Mouse (Mus musculus) midbrain, embryonic 11.5 days (tissue): Measurements from ENCODE around the gene 4932415D10Rik. TPM values are rescaled to one million over a fixed set of nuclear protein-coding genes. Genes with fewer than 3 reads are reported as not detected.

Experiments
- ATAC-seq: fragments of 200-750 bp; cut with Nextera tagmentation; 2 replicates; pipeline ENCODE4 v1.8.0; 2017; ENCODE audit warnings: moderate TSS enrichment, moderate library complexity; ENCODE audit not compliant: low FRiP score
- DNase-seq: peaks from one replicate; pipeline ENCODE4 v3.0.0; 2015; ENCODE audit warnings: low spot score; ENCODE audit errors: missing footprints
- H3K27ac ChIP-seq: fragments of 300-500 bp; sonication (generic); 2 replicates; pipeline ENCODE4 v1.5.1; 2014; ENCODE audit warnings: low read depth, low read length
- H3K27me3 ChIP-seq: fragments of 300-500 bp; sonication (generic); 2 replicates; pipeline ENCODE4 v1.6.1; 2014; ENCODE audit warnings: mild to moderate bottlenecking, low read length, moderate library complexity, mixed read lengths; ENCODE audit not compliant: control insufficient read depth, insufficient read depth
- H3K36me3 ChIP-seq: fragments of 300-500 bp; sonication (generic); 2 replicates; pipeline ENCODE4 v1.6.1; 2014; ENCODE audit warnings: mild to moderate bottlenecking, low read length, moderate library complexity, mixed read lengths; ENCODE audit not compliant: control insufficient read depth, insufficient read depth
- H3K4me1 ChIP-seq: fragments of 300-500 bp; sonication (generic); 2 replicates; pipeline ENCODE4 v1.6.1; 2014; ENCODE audit warnings: low read length; ENCODE audit not compliant: control insufficient read depth, insufficient read depth
- H3K4me2 ChIP-seq: fragments of 300-500 bp; sonication (generic); 2 replicates; pipeline ENCODE4 v1.6.1; 2014; ENCODE audit warnings: mild to moderate bottlenecking, moderate library complexity
- H3K4me3 ChIP-seq: fragments of 300-500 bp; sonication (generic); 2 replicates; pipeline ENCODE4 v1.5.1; 2014; ENCODE audit warnings: low read depth, low read length
- H3K9ac ChIP-seq: fragments of 300-500 bp; sonication (generic); 2 replicates; pipeline ENCODE4 v1.6.1; 2014; ENCODE audit warnings: low read length
- H3K9me3 ChIP-seq: fragments of 300-500 bp; sonication (generic); 2 replicates; pipeline ENCODE4 v1.6.1; 2016; ENCODE audit warnings: low read length; ENCODE audit not compliant: control insufficient read depth
- WGBS: fragments of 180-500 bp; shearing (Covaris S2); extraction: QIAGEN DNeasy Blood & Tissue Kit; methylation state at CpG from one replicate; pipeline ENCODE4 v1.1.7; 2014; 5-methylcytosine and 5-hydroxymethylcytosine counted together
- polyA plus RNA-seq: library from polyadenylated mRNA; unstranded; fragments of >200 nt; fragmentation: Nextera tagmentation; extraction: Ambion mirVana; gene quantifications from 2 replicates; pipeline ENCODE4 v1.2.1, GENCODE M21; 2014

Gene 4932415D10Rik
- not detected in 2 replicates for polyA plus RNA-seq

DNA sequence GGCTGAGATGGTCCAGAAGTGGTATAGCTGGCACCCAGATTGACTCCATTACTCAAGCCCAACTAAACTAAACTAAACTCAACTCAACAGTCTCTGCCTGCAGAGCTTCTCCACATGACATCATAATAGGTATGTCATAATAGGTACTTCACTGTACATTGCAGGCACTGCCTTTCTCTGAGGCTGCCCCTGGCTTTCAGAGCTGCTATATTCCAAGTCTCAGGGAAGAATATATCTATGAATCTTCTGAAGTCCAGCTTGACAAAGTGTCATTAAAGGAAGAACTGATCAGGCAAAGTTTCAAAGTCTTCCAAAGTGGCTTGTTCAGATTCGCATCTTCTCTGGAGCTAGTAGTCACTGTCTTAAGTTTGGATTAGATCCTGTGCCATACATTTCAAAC is at the start of gene 4932415D10Rik:
4932415D10Rik (minus strand) TSS at position 101 of the 400 bp plus-strand sequence.
- no peak for DNase-seq
- no peak for ATAC-seq

DNA sequence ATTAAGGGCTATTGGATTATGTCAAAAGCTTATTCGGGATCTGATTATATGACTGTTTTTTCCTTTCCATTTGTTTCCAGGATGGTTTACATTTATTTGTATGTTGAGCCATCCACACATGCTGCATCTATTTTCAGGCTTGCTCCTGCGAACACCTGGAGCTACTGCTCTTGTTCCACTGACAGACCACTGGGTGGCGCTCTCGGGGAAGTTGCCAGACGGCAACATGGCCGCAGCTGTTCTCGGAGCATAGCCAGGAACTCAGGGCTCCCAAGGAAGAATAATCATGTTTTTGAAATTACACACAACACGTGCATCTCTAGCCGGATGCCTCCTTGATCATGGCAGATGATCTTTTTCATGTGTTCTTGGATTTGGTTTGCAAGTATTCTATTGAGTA is 45.5 kb upstream of the 4932415D10Rik start:
- 87% methylated on average over 9 of the region's 9 CpGs for WGBS
- peaks cover 29% of the 10 kb centered on the region for H3K9me3 ChIP-seq
- 0 out of 2 replicates have a peak, but pooled peaks cover 4% of the 10 kb centered on the region for H3K36me3 ChIP-seq
- H3K4me3 ChIP-seq = no peak overlapping the region
- no peak overlapping the region for H3K9ac ChIP-seq
- no peak overlapping the region for H3K4me2 ChIP-seq
- H3K4me1 ChIP-seq = no peaks in the 10 kb centered on the region
- no peak for DNase-seq
- no peak overlapping the region for H3K27ac ChIP-seq
- ATAC-seq = no peak
- no peaks in the 10 kb centered on the region for H3K27me3 ChIP-seq

More for the DNA sequence above, at the start of gene 4932415D10Rik:
- H3K9ac ChIP-seq = no peak within 1 kb of the TSS
- H3K4me1 ChIP-seq = no peaks in the 10 kb centered on the region
- H3K9me3 ChIP-seq = peaks cover 9% of the 10 kb centered on the region
- no peak within 1 kb of the TSS for H3K4me3 ChIP-seq
- 86% methylated on average over 1 of the region's 1 CpGs for WGBS
- H3K27me3 ChIP-seq = no peaks in the 10 kb centered on the region
- no peak within 1 kb of the TSS for H3K4me2 ChIP-seq
- H3K36me3 ChIP-seq = no peaks in the 10 kb centered on the region
- no peak within 1 kb of the TSS for H3K27ac ChIP-seq

DNA sequence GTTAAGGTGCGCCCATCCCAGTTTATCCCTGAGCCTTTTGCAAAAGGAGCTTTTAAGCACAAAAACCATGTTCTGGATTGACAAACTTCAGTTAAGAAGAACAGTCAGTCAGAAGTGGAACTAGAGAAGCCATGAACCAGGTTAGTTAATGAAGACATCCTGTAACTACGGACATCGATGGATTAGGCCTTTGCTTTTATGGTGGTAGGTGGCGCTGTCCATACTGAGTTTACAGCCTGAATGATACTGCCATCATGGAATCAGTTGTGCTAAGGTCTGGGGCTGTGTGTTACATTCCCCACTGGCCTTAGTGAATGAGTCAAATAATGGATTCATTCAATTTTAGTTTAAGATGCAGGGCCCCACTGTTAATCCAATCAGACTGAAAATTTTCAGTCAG is 39.0 kb upstream of the 4932415D10Rik start:
- H3K4me2 ChIP-seq = no peak overlapping the region
- H3K9me3 ChIP-seq = peaks cover 15% of the 10 kb centered on the region; the same call in 1 of the 2 replicates
- 97% methylated on average over 4 of the region's 4 CpGs for WGBS
- no peak overlapping the region for H3K4me3 ChIP-seq
- H3K36me3 ChIP-seq = no peaks in the 10 kb centered on the region
- no peaks in the 10 kb centered on the region for H3K27me3 ChIP-seq
- no peaks in the 10 kb centered on the region for H3K4me1 ChIP-seq
- DNase-seq (no peak), ATAC-seq (no peak)
- no peak overlapping the region for H3K27ac ChIP-seq
- H3K9ac ChIP-seq = no peak overlapping the region

DNA sequence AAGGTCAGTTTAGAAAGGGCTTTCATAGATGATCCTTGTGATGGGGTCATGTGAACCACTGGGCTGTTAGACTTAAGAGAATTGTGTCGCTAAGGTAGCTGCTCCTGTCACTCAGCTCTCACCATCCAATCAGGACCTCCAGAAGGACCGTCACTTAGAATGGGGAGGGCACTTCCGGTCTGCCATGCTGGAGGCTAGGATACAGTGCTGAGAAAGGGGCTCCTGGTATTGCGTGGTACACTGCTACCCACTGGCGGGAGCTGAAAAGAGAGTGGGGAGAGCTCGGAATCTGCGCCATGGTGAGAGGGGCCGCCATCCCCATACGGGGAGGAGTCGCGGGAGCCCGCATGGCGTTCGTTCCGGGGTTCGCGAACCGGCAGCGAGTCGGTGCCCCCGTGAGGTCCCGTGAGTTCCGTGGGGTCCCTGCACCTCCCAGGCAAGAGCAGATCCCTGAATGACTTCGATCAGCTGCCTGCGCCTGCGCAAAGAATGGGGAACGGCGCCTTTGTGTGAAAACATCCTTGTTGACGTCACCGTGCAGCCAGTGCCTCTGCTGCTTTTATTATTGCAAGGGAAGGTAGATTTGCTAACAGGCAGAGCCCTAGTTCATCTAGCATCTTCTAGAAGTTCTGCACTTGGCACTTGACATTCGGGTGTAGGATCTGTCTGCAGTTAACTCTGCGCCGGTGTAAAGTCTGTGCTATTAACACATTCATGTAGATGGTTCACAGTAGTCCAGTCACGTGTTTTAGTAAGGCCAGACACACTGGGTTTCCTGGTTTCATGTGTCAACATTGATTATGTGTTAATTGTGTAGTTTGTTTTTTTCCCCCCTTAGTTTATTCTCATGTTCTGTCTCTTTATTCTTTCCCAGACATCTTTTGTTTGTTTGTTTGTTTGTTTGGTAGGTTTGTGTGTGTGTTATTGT is 38.0 kb upstream of the 4932415D10Rik start, which contains the start of gene Gm4924:
Gm4924 (plus strand) TSS at position 173 of the 928 bp plus-strand sequence.
- peak; percentile 98 for DNase-seq
- ATAC-seq = peak; percentile 100
- 6% methylated on average over 34 of the region's 34 CpGs for WGBS
- no peaks in the 10 kb centered on the region for H3K27me3 ChIP-seq
- H3K27ac ChIP-seq = peak within 1 kb of the TSS; percentile 90
- no peaks in the 10 kb centered on the region for H3K36me3 ChIP-seq
- peak within 1 kb of the TSS; percentile 61 for H3K4me3 ChIP-seq
- peak within 1 kb of the TSS; percentile 44 for H3K4me2 ChIP-seq
- H3K9ac ChIP-seq = peak within 1 kb of the TSS; percentile 89
- no peaks in the 10 kb centered on the region for H3K4me1 ChIP-seq
- H3K9me3 ChIP-seq = peaks cover 12% of the 10 kb centered on the region; the same call in 1 of the 2 replicates

DNA sequence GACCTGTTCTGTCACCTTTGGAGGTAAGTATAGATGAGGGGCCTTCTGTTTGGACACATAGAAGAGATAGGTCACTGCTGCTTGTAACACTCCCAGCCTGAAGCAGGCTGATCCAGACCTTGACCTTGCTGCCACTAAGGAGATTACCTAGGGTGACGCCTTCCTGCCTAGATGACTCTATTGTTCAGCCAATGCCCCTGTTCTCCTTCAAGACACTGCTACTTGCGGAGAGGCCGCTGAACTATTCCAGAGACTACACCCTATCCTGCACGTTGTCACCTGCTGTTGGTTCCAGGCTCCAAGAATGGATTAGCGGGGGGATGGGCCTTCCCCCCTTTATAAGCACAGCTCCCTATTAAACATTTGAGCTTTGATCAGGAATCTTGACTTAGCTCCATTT is 13.4 kb upstream of the 4932415D10Rik start:
- ATAC-seq = no peak
- no peaks in the 10 kb centered on the region for H3K9me3 ChIP-seq
- H3K27me3 ChIP-seq = no peaks in the 10 kb centered on the region
- no peaks in the 10 kb centered on the region for H3K4me1 ChIP-seq
- no peak overlapping the region for H3K4me3 ChIP-seq
- H3K36me3 ChIP-seq = no peaks in the 10 kb centered on the region
- H3K27ac ChIP-seq = no peak overlapping the region
- no peak overlapping the region for H3K4me2 ChIP-seq
- no peak for DNase-seq
- H3K9ac ChIP-seq = no peak overlapping the region
- 85% methylated on average over 5 of the region's 5 CpGs for WGBS

DNA sequence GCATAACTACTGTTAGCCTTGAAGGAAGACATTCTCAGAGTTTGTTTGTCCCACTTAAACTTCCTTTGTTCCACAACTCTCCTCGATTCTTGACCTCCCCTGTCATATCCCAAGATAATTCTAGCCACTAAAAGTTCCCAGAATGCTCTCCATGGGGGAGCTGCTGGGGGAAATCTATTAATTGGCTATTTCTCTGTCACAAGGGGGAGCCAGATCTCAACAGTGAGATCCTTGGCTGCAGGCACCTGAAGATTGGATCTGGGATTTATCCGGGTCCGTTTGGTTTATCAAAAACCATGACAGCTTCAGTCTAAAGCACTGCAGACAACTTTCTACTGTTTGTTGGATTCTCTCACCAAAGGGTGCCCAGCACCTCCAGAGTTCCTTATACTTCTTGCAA is 3.8 kb upstream of the 4932415D10Rik start:
- no peaks in the 10 kb centered on the region for H3K4me1 ChIP-seq
- WGBS = 66% methylated on average over 3 of the region's 3 CpGs
- DNase-seq = no peak
- no peak for ATAC-seq
- no peak overlapping the region for H3K4me2 ChIP-seq
- no peaks in the 10 kb centered on the region for H3K27me3 ChIP-seq
- no peak overlapping the region for H3K4me3 ChIP-seq
- peaks cover 9% of the 10 kb centered on the region for H3K9me3 ChIP-seq
- no peaks in the 10 kb centered on the region for H3K36me3 ChIP-seq
- H3K9ac ChIP-seq = no peak overlapping the region
- no peak overlapping the region for H3K27ac ChIP-seq

DNA sequence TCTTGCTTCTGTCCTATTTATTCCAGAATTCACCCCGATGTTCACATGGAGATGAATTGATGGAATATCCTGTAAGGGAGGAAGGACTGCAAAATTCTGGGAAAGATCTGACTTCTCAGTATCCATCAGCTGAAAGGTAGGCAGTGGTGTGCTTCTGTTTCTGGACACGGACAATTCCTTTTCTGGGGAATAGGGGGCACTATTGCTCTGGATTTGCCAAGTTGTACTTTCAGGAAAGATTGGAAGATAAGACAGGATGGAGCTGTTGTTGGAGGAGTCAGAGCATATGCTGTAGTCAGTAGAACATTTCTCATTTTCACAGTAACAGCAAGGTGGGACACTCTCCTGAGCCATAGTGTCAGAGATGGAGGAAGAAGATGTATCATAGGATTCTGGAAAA is 19.9 kb downstream of the 4932415D10Rik start:
- DNase-seq = no peak
- H3K4me2 ChIP-seq = no peak overlapping the region
- H3K4me1 ChIP-seq = no peaks in the 10 kb centered on the region
- H3K36me3 ChIP-seq = no peaks in the 10 kb centered on the region
- H3K4me3 ChIP-seq = no peak overlapping the region
- WGBS = 62% methylated on average over 2 of the region's 2 CpGs
- H3K9me3 ChIP-seq = no peaks in the 10 kb centered on the region; the same call in 1 of the 2 replicates
- H3K27ac ChIP-seq = no peak overlapping the region
- no peak overlapping the region for H3K9ac ChIP-seq
- H3K27me3 ChIP-seq = no peaks in the 10 kb centered on the region
- ATAC-seq = no peak

DNA sequence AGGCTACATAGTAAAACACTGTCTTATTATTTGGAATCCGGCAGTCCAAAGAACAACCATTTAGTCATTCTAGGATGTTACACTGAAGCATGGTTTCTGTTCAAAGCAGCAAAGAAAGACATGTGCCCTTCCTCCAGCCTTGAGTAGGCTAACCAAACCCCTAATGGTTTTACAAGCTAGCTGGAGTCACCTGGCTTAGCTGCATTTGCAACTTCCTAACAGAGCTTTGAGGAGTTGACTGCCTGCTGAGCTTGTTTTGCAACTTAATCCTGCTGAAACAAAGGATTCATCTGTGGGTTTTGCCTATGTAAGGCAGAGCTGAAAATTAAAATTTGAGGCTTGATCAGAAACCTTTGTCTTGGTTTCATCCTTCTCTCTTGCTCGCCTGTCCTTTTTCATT is 59.1 kb downstream of the 4932415D10Rik start:
- 85% methylated on average over 2 of the region's 2 CpGs for WGBS
- no peak overlapping the region for H3K4me2 ChIP-seq
- H3K27ac ChIP-seq = no peak overlapping the region
- H3K9ac ChIP-seq = no peak overlapping the region
- H3K4me3 ChIP-seq = no peak overlapping the region
- no peaks in the 10 kb centered on the region for H3K36me3 ChIP-seq
- H3K4me1 ChIP-seq = no peaks in the 10 kb centered on the region
- no peak for ATAC-seq
- H3K27me3 ChIP-seq = no peaks in the 10 kb centered on the region
- H3K9me3 ChIP-seq = no peaks in the 10 kb centered on the region; the same call in 1 of the 2 replicates
- DNase-seq = no peak

DNA sequence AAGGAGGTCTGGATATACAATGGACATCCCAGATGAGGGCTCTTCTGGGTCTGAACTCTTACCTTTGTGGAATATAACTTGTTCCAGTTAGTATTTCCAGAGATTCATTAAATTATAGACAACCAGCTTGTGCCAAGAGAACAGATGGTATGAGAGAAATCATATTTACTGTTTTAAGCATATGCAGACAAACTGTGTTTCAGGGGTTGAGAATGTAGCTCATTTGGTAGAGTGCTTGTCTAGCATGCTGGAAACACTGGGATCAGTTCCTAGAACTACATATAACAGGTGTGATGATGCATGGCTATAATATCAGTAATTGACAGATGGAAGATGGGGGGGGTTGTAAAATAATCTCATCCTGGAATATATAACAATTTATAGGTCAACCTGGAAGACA is 71.4 kb downstream of the 4932415D10Rik start:
- H3K36me3 ChIP-seq = no peaks in the 10 kb centered on the region
- no peak overlapping the region for H3K4me2 ChIP-seq
- no peaks in the 10 kb centered on the region; the same call in 1 of the 2 replicates for H3K9me3 ChIP-seq
- H3K9ac ChIP-seq = no peak overlapping the region
- H3K27ac ChIP-seq = no peak overlapping the region
- no peak for DNase-seq
- no peak overlapping the region for H3K4me3 ChIP-seq
- ATAC-seq = no peak
- H3K27me3 ChIP-seq = no peaks in the 10 kb centered on the region
- H3K4me1 ChIP-seq = no peaks in the 10 kb centered on the region; the same call in 1 of the 2 replicates
